Mouse (Mus musculus) lung, postnatal 10 days (tissue): ENCODE data around the gene Mettl5.
"Not testable (repeated sequence)": the region's sequence is repeated elsewhere in the genome, so short reads cannot be mapped to it uniquely, and the experiment has no call there.

Experiments used
- DNase-seq: peaks from one replicate; pipeline ENCODE4 v3.0.0; 2021

The Mettl5 gene

GRCm38 (mm10) chr2:69885451-69886305 is at the start of gene Mettl5:
Gene Mettl5 (minus strand): TSS chr2:69885615.
- peak; percentile 95 for DNase-seq

- DNase-seq, result no peak
These were observed 39.5 kb upstream of the Mettl5 start for GRCm38 (mm10) chr2:69924943-69925342.

- no peak for DNase-seq
These were observed 31.9 kb upstream of the Mettl5 start for GRCm38 (mm10) chr2:69917301-69917700.

- no peak for DNase-seq
These were observed 27.4 kb upstream of the Mettl5 start for GRCm38 (mm10) chr2:69912801-69913200.

GRCm38 (mm10) chr2:69907394-69907793 is 22.0 kb upstream of the Mettl5 start:
- DNase-seq, result not testable (repeated sequence)

- DNase-seq, result no peak
These were observed 18.1 kb upstream of the Mettl5 start for GRCm38 (mm10) chr2:69903541-69903940.

- peak; percentile 66 for DNase-seq
These were observed 12.5 kb upstream of the Mettl5 start for GRCm38 (mm10) chr2:69897618-69898575.

GRCm38 (mm10) chr2:69897039-69897617 is 11.7 kb upstream of the Mettl5 start, which contains the start of gene Ubr3:
Gene Ubr3 (plus strand): TSS chr2:69897246.
- DNase-seq, result peak; percentile 98

- DNase-seq, result no peak
These were observed 10.8 kb upstream of the Mettl5 start for GRCm38 (mm10) chr2:69896224-69896581.

GRCm38 (mm10) chr2:69895502-69896223 is 10.2 kb upstream of the Mettl5 start:
- DNase-seq, result no peak

GRCm38 (mm10) chr2:69893891-69894290 is 8.5 kb upstream of the Mettl5 start:
- no peak for DNase-seq

GRCm38 (mm10) chr2:69893145-69893544 is 7.7 kb upstream of the Mettl5 start:
- no peak for DNase-seq

GRCm38 (mm10) chr2:69890843-69891242 is 5.4 kb upstream of the Mettl5 start:
- DNase-seq, result no peak

GRCm38 (mm10) chr2:69888957-69889356 is 3.5 kb upstream of the Mettl5 start:
- DNase-seq, result no peak

- DNase-seq, result no peak
These were observed 365 bp downstream of the Mettl5 start for GRCm38 (mm10) chr2:69885050-69885449.

- no peak for DNase-seq
These were observed 834 bp downstream of the Mettl5 start for GRCm38 (mm10) chr2:69884581-69884980.

- DNase-seq, result no peak
These were observed 1.4 kb downstream of the Mettl5 start for GRCm38 (mm10) chr2:69883990-69884391.

GRCm38 (mm10) chr2:69862117-69862657 is 23.2 kb downstream of the Mettl5 start:
- DNase-seq, result no peak

GRCm38 (mm10) chr2:69861485-69862091 is 23.8 kb downstream of the Mettl5 start, which contains the start of gene Ssb:
Gene Ssb (plus strand): TSS chr2:69861562.
- DNase-seq, result peak; percentile 96

- DNase-seq, result peak; percentile 44
These were observed 24.4 kb downstream of the Mettl5 start for GRCm38 (mm10) chr2:69860972-69861452.

GRCm38 (mm10) chr2:69857882-69858281 is 27.5 kb downstream of the Mettl5 start:
- no peak for DNase-seq
